In genomic region chr7:24943641-24944040, GRCm38 (mm10) we compare ENCODE assay signal across 32 mouse cellular contexts. TPM values are rescaled to one million over a fixed set of nuclear protein-coding genes. Genes with fewer than 3 reads are reported as not detected.
DNase-seq lines count a peak whose midpoint lies in the region; ATAC-seq and TF ChIP-seq lines count a peak whose summit lies in the region.
"Had no signal": no experiment of that assay in that cellular context is flagged by ENCODE, and none has a peak within 500 bp of the region (broad histone marks: within the 10 kb centered on the region; RNA-seq: fewer than 3 reads in every experiment).

No protein-coding gene starts in this region.

- peaks cover 9% of the 10 kb centered on the region for H3K4me1 ChIP-seq in midbrain, embryonic 11.5 days (ENCODE audit: control insufficient read depth, insufficient read depth, low read length)
- H3K4me1 ChIP-seq in midbrain, embryonic 16.5 days (ENCODE audit: control insufficient read depth, insufficient read depth, low read length) = peaks cover 11% of the 10 kb centered on the region
- H3K4me1 ChIP-seq in embryonic facial prominence, embryonic 12.5 days = peaks cover 11% of the 10 kb centered on the region; the same call in 1 of the 2 replicates
- H3K4me1 ChIP-seq in limb, embryonic 13.5 days = 0 out of 2 replicates have a peak, but pooled peaks cover 9% of the 10 kb centered on the region

- no peaks in the 10 kb centered on the region for H3K36me3 ChIP-seq in midbrain, embryonic 11.5 days (ENCODE audit: control insufficient read depth, insufficient read depth, low read length)
- H3K36me3 ChIP-seq in midbrain, embryonic 16.5 days (ENCODE audit: control insufficient read depth, insufficient read depth, low read length) = no peaks in the 10 kb centered on the region
- H3K36me3 ChIP-seq in embryonic facial prominence, embryonic 12.5 days = no peaks in the 10 kb centered on the region
- no peaks in the 10 kb centered on the region for H3K36me3 ChIP-seq in limb, embryonic 13.5 days
- H3K36me3 ChIP-seq: heart, embryonic 15.5 days; liver, embryonic 13.5 days; neural tube, embryonic 13.5 days had no signal

- H3K27me3 ChIP-seq in midbrain, embryonic 11.5 days (ENCODE audit: control insufficient read depth, insufficient read depth, low read length) = peaks cover 78% of the 10 kb centered on the region
- peaks cover 66% of the 10 kb centered on the region for H3K27me3 ChIP-seq in midbrain, embryonic 16.5 days (ENCODE audit: control insufficient read depth, insufficient read depth, low read depth, low read length)
- peaks cover 100% of the 10 kb centered on the region for H3K27me3 ChIP-seq in embryonic facial prominence, embryonic 12.5 days
- H3K27me3 ChIP-seq in limb, embryonic 13.5 days = peaks cover 100% of the 10 kb centered on the region

- peak; percentile 1 for DNase-seq in gastrocnemius, adult 2 months
- DNase-seq in gastrocnemius, postnatal 14 days = no peak
- DNase-seq in midbrain, embryonic 11.5 days (ENCODE audit: low spot score, missing footprints) = peak; percentile 92
- no peak for DNase-seq in thymus, postnatal 36 days
- DNase-seq: adrenal gland, adult 2 months; cerebellum, adult 11-12 months; cerebellum, postnatal 10 days; heart, postnatal 36 days; kidney, adult 2 months; kidney, postnatal 14 days; liver, embryonic 13.5 days; lung, embryonic 14.5 days; thymus, adult 2 months had no signal

- no peak overlapping the region for H3K27ac ChIP-seq in gastrocnemius, adult 2 months
- H3K27ac ChIP-seq in midbrain, embryonic 11.5 days (ENCODE audit: low read depth, low read length) = no peak overlapping the region
- no peak overlapping the region for H3K27ac ChIP-seq in midbrain, embryonic 16.5 days (ENCODE audit: low read length)
- no peak overlapping the region for H3K27ac ChIP-seq in embryonic facial prominence, embryonic 12.5 days
- no peak overlapping the region for H3K27ac ChIP-seq in limb, embryonic 13.5 days
- H3K27ac ChIP-seq: heart, embryonic 15.5 days; liver, embryonic 13.5 days; neural tube, embryonic 13.5 days; stomach, postnatal 0 days had no signal

- H3K9me3 ChIP-seq in midbrain, embryonic 11.5 days (ENCODE audit: control insufficient read depth, low read length) = no peaks in the 10 kb centered on the region
- no peaks in the 10 kb centered on the region for H3K9me3 ChIP-seq in midbrain, embryonic 16.5 days (replicated peaks; ENCODE audit: control insufficient read depth, low read length, poor library complexity, severe bottlenecking)
- no peaks in the 10 kb centered on the region for H3K9me3 ChIP-seq in embryonic facial prominence, embryonic 12.5 days
- no peaks in the 10 kb centered on the region for H3K9me3 ChIP-seq in limb, embryonic 13.5 days
- H3K9me3 ChIP-seq: heart, embryonic 15.5 days; liver, embryonic 13.5 days; neural tube, embryonic 13.5 days had no signal

- no peak for ATAC-seq in midbrain, embryonic 11.5 days (ENCODE audit: low FRiP score)
- no peak for ATAC-seq in midbrain, embryonic 16.5 days
- ATAC-seq in embryonic facial prominence, embryonic 12.5 days (ENCODE audit: insufficient number of reproducible peaks, insufficient read depth, low FRiP score, low TSS enrichment) = no peak
- no peak for ATAC-seq in limb, embryonic 13.5 days (ENCODE audit: low FRiP score, low read depth)
- no peak for ATAC-seq in monocyte, adult 5-6 weeks (replicated peaks; ENCODE audit: insufficient number of reproducible peaks, low FRiP score, low TSS enrichment, poor library complexity, severe bottlenecking)

- no peak overlapping the region for H3K4me3 ChIP-seq in gastrocnemius, adult 2 months
- no peak overlapping the region for H3K4me3 ChIP-seq in midbrain, embryonic 11.5 days (ENCODE audit: low read depth, low read length)
- H3K4me3 ChIP-seq in midbrain, embryonic 16.5 days (ENCODE audit: low read depth, low read length) = no peak overlapping the region
- peak overlapping the region; percentile 34 for H3K4me3 ChIP-seq in embryonic facial prominence, embryonic 12.5 days
- H3K4me3 ChIP-seq in limb, embryonic 13.5 days = peak overlapping the region; percentile 44
- H3K4me3 ChIP-seq: erythroblast, embryonic 14.5 days had no signal

- intact Hi-C loops in gastrocnemius, adult 2 months (cut with DNase I) = no loop called here
- intact Hi-C loops in gastrocnemius, postnatal 14 days (cut with DNase I; ENCODE audit: low total_unique reads) = no loop called here

- H3K4me2 ChIP-seq in midbrain, embryonic 11.5 days = peak overlapping the region; percentile 42
- H3K4me2 ChIP-seq in midbrain, embryonic 16.5 days (ENCODE audit: low read length) = no peak overlapping the region
- no peak overlapping the region for H3K4me2 ChIP-seq in embryonic facial prominence, embryonic 12.5 days (replicated peaks)
- H3K4me2 ChIP-seq in limb, embryonic 13.5 days (replicated peaks) = peak overlapping the region; percentile 75

- WGBS in midbrain, embryonic 11.5 days = 4% methylated on average over 6 of the region's 6 CpGs
- 5% methylated on average over 6 of the region's 6 CpGs for WGBS in midbrain, embryonic 16.5 days
- 7% methylated on average over 6 of the region's 6 CpGs for WGBS in embryonic facial prominence, embryonic 12.5 days
- 2% methylated on average over 6 of the region's 6 CpGs for WGBS in limb, embryonic 13.5 days

- TF ChIP-seq CTCF in gastrocnemius, adult 2 months (IDR thresholded peaks at IDR 0.05) = no peak

- H3K9ac ChIP-seq in midbrain, embryonic 11.5 days (ENCODE audit: low read length) = no peak overlapping the region
- no peak overlapping the region for H3K9ac ChIP-seq in midbrain, embryonic 16.5 days (ENCODE audit: low read depth, low read length)
- H3K9ac ChIP-seq in embryonic facial prominence, embryonic 12.5 days = no peak overlapping the region
- no peak overlapping the region for H3K9ac ChIP-seq in limb, embryonic 13.5 days
- H3K9ac ChIP-seq: heart, embryonic 15.5 days; liver, embryonic 13.5 days; lung, embryonic 14.5 days had no signal

RNA-seq across cellular contexts. Expression of gene Gm4881, which starts 0.7 kb away (rescaled TPM):
- not detected for total RNA-seq in gastrocnemius, adult 2 months (2021)
- not detected for total RNA-seq in gastrocnemius, postnatal 14 days (2021)
- polyA plus RNA-seq in midbrain, embryonic 11.5 days (2014; fragmentation: Nextera tagmentation; extraction: Ambion mirVana) = 2.0 and 2.2 TPM in 2 replicates
- 3.8 and 4.5 TPM in 2 replicates for polyA plus RNA-seq in midbrain, embryonic 16.5 days (2015; fragmentation: Nextera tagmentation; extraction: Ambion mirVana)
- polyA plus RNA-seq in embryonic facial prominence, embryonic 12.5 days (2016; fragmentation: Nextera tagmentation; extraction: Ambion mirVana) = not detected in 2 replicates
- polyA plus RNA-seq in limb, embryonic 13.5 days (2015; fragmentation: Nextera tagmentation; extraction: Ambion mirVana) = not detected in 2 replicates
- not detected in 3 replicates for total RNA-seq in monocyte, adult 5-6 weeks (2017)
- total RNA-seq: adrenal gland, adult 2 months; gastrocnemius, adult 18-20 months; heart, postnatal 36 days; layer of hippocampus, adult 18-20 months; layer of hippocampus, postnatal 14 days; left cerebral cortex, adult 8-10 months; megakaryocyte, adult 5-6 weeks; MEL had no signal
- polyA plus RNA-seq: adrenal gland, adult 2 months; cortical plate, adult 2 months; erythroblast, embryonic 14.5 days; gonadal fat pad, adult 2 months; heart, embryonic 15.5 days; intestine, embryonic 14.5 days; kidney, adult 2 months; limb, embryonic 11.5 days; liver, embryonic 13.5 days; lung, embryonic 14.5 days; stomach, postnatal 0 days; urinary bladder, adult 2 months had no signal

RNA-seq across cellular contexts. Expression of gene Rabac1, which starts 28.9 kb away (rescaled TPM):
- total RNA-seq in gastrocnemius, adult 2 months (2021) = 100 to 1,000 TPM; 231 to 243 TPM
- 100 to 1,000 TPM; 163 to 175 TPM for total RNA-seq in gastrocnemius, postnatal 14 days (2021)
- 108 and 110 TPM in 2 replicates for polyA plus RNA-seq in midbrain, embryonic 11.5 days (2014; fragmentation: Nextera tagmentation; extraction: Ambion mirVana)
- 288 and 310 TPM in 2 replicates for polyA plus RNA-seq in midbrain, embryonic 16.5 days (2015; fragmentation: Nextera tagmentation; extraction: Ambion mirVana)
- 106 and 116 TPM in 2 replicates for polyA plus RNA-seq in embryonic facial prominence, embryonic 12.5 days (2016; fragmentation: Nextera tagmentation; extraction: Ambion mirVana)
- polyA plus RNA-seq in limb, embryonic 13.5 days (2015; fragmentation: Nextera tagmentation; extraction: Ambion mirVana) = 138 and 146 TPM in 2 replicates
- total RNA-seq in monocyte, adult 5-6 weeks (2017) = 82.7 to 149 TPM (median 92.1 TPM) in 3 replicates

RNA-seq across cellular contexts. Expression of gene Arhgef1, which starts 40.9 kb away (rescaled TPM):
- 10 to 100 TPM; 28.4 to 29.3 TPM for total RNA-seq in gastrocnemius, adult 2 months (2021)
- total RNA-seq in gastrocnemius, postnatal 14 days (2021) = 10 to 100 TPM; 32.5 to 38.0 TPM
- 37.7 and 38.1 TPM in 2 replicates for polyA plus RNA-seq in midbrain, embryonic 11.5 days (2014; fragmentation: Nextera tagmentation; extraction: Ambion mirVana)
- 52.2 and 53.0 TPM in 2 replicates for polyA plus RNA-seq in midbrain, embryonic 16.5 days (2015; fragmentation: Nextera tagmentation; extraction: Ambion mirVana)
- 114 and 120 TPM in 2 replicates for polyA plus RNA-seq in embryonic facial prominence, embryonic 12.5 days (2016; fragmentation: Nextera tagmentation; extraction: Ambion mirVana)
- 131 and 132 TPM in 2 replicates for polyA plus RNA-seq in limb, embryonic 13.5 days (2015; fragmentation: Nextera tagmentation; extraction: Ambion mirVana)
- total RNA-seq in monocyte, adult 5-6 weeks (2017) = 214 to 370 TPM (median 269 TPM) in 3 replicates

RNA-seq across cellular contexts. Expression of gene Cd79a, which starts 46.5 kb away (rescaled TPM):
- not detected for total RNA-seq in gastrocnemius, adult 2 months (2021)
- total RNA-seq in gastrocnemius, postnatal 14 days (2021) = under 1 TPM; 0.16 to 0.23 TPM
- 0.12 and 0.14 TPM in 2 replicates for polyA plus RNA-seq in midbrain, embryonic 11.5 days (2014; fragmentation: Nextera tagmentation; extraction: Ambion mirVana)
- 0.29 and 0.47 TPM in 2 replicates for polyA plus RNA-seq in midbrain, embryonic 16.5 days (2015; fragmentation: Nextera tagmentation; extraction: Ambion mirVana)
- 0.26 and 0.61 TPM in 2 replicates for polyA plus RNA-seq in embryonic facial prominence, embryonic 12.5 days (2016; fragmentation: Nextera tagmentation; extraction: Ambion mirVana)
- 0.45 and 0.86 TPM in 2 replicates for polyA plus RNA-seq in limb, embryonic 13.5 days (2015; fragmentation: Nextera tagmentation; extraction: Ambion mirVana)
- 26.8 to 46.7 TPM (median 35.0 TPM) in 3 replicates for total RNA-seq in monocyte, adult 5-6 weeks (2017)

RNA-seq across cellular contexts. Expression of gene Rps19, which starts 59.5 kb away (rescaled TPM):
- total RNA-seq in gastrocnemius, adult 2 months (2021) = 100 to 1,000 TPM; 326 to 419 TPM
- total RNA-seq in gastrocnemius, postnatal 14 days (2021) = 100 to 1,000 TPM; 481 to 524 TPM
- polyA plus RNA-seq in midbrain, embryonic 11.5 days (2014; fragmentation: Nextera tagmentation; extraction: Ambion mirVana) = 1,753 and 1,929 TPM in 2 replicates
- polyA plus RNA-seq in midbrain, embryonic 16.5 days (2015; fragmentation: Nextera tagmentation; extraction: Ambion mirVana) = 968 and 1,058 TPM in 2 replicates
- 2,196 and 2,318 TPM in 2 replicates for polyA plus RNA-seq in embryonic facial prominence, embryonic 12.5 days (2016; fragmentation: Nextera tagmentation; extraction: Ambion mirVana)
- polyA plus RNA-seq in limb, embryonic 13.5 days (2015; fragmentation: Nextera tagmentation; extraction: Ambion mirVana) = 2,528 and 2,568 TPM in 2 replicates
- total RNA-seq in monocyte, adult 5-6 weeks (2017) = 599 to 964 TPM (median 888 TPM) in 3 replicates

Comparison
In these comparisons a context has a peak if more than half of its experiments do, and no peak if none do; other contexts are left out.
1. DNase-seq: peak in gastrocnemius, adult 2 months (single experiment) and midbrain, embryonic 11.5 days (single experiment); none in gastrocnemius, postnatal 14 days (single experiment) and thymus, postnatal 36 days (0 of 2).
2. H3K4me2 ChIP-seq: peak in midbrain, embryonic 11.5 days (single experiment) and limb, embryonic 13.5 days (single experiment); none in midbrain, embryonic 16.5 days (single experiment) and embryonic facial prominence, embryonic 12.5 days (single experiment).
3. H3K4me3 ChIP-seq: peak in embryonic facial prominence, embryonic 12.5 days (single experiment) and limb, embryonic 13.5 days (single experiment); none in gastrocnemius, adult 2 months (single experiment), midbrain, embryonic 11.5 days (single experiment) and midbrain, embryonic 16.5 days (single experiment).